Mouse (Mus musculus): ENCODE measurements around the gene Ints11. TPM values are rescaled to one million over a fixed set of nuclear protein-coding genes. Genes with fewer than 3 reads are reported as not detected.

Ints11 gene
- polyA plus RNA-seq, 1 experiment from 2014 or later, result 96.2 TPM

GRCm38 (mm10) chr4:155895826-155896225 is 26.5 kb downstream of the Ints11 start:
- Histone ChIP-seq H3K27me3 (no peaks in the 10 kb centered on the region), H3K9me3 (replicated peaks) (no peaks in the 10 kb centered on the region), H3K27ac (no peak overlapping the region), H3K4me1 (peaks cover 38% of the 10 kb centered on the region), H3K36me3 (ENCODE audit: poor library complexity, severe bottlenecking) (peaks cover 46% of the 10 kb centered on the region), H3K4me2 (peak overlapping the region; percentile 99), H3K9ac (no peak overlapping the region), H3K4me3 (0 out of 2 replicates have a peak overlapping the region, but pooled peaks have one; percentile 96)
- WGBS, result 98% methylated on average over 4 of the region's 4 CpGs
- no peak for ATAC-seq

- 95% methylated on average over 12 of the region's 12 CpGs for WGBS
Measured at GRCm38 (mm10) chr4:155896461-155896860, 27.1 kb downstream of the Ints11 start.

GRCm38 (mm10) chr4:155898318-155898717 is 29.0 kb downstream of the Ints11 start:
- no peak for ATAC-seq
- no peak overlapping the region for H3K4me3 ChIP-seq
- H3K4me2 ChIP-seq, result no peak overlapping the region
- H3K4me1 ChIP-seq, result peaks cover 25% of the 10 kb centered on the region
- WGBS, result 96% methylated on average over 2 of the region's 2 CpGs
- H3K9me3 ChIP-seq (replicated peaks), result no peaks in the 10 kb centered on the region
- H3K36me3 ChIP-seq (ENCODE audit: poor library complexity, severe bottlenecking), result peaks cover 71% of the 10 kb centered on the region
- H3K9ac ChIP-seq, result no peak overlapping the region
- H3K27ac ChIP-seq, result no peak overlapping the region
- no peaks in the 10 kb centered on the region for H3K27me3 ChIP-seq

More at GRCm38 (mm10) chr4:155896461-155896860, 27.1 kb downstream of the Ints11 start:
- Histone ChIP-seq H3K4me2 (no peak overlapping the region), H3K27ac (no peak overlapping the region), H3K9me3 (replicated peaks) (no peaks in the 10 kb centered on the region), H3K4me3 (no peak overlapping the region), H3K27me3 (no peaks in the 10 kb centered on the region), H3K9ac (no peak overlapping the region), H3K36me3 (ENCODE audit: poor library complexity, severe bottlenecking) (peaks cover 53% of the 10 kb centered on the region), H3K4me1 (peaks cover 33% of the 10 kb centered on the region)
- ATAC-seq, result no peak

- 95% methylated on average over 7 of the region's 7 CpGs for WGBS
- H3K9me3 ChIP-seq (replicated peaks), result no peaks in the 10 kb centered on the region
Measured at GRCm38 (mm10) chr4:155899355-155899754, 30.0 kb downstream of the Ints11 start.

GRCm38 (mm10) chr4:155901205-155901604 is 31.9 kb downstream of the Ints11 start:
- WGBS, result 87% methylated on average over 3 of the region's 3 CpGs
- Histone ChIP-seq H3K9ac (no peak overlapping the region), H3K27ac (no peak overlapping the region), H3K27me3 (no peaks in the 10 kb centered on the region), H3K36me3 (ENCODE audit: poor library complexity, severe bottlenecking) (peaks cover 95% of the 10 kb centered on the region), H3K9me3 (replicated peaks) (no peaks in the 10 kb centered on the region), H3K4me2 (no peak overlapping the region), H3K4me3 (no peak overlapping the region), H3K4me1 (no peaks in the 10 kb centered on the region)
- no peak for ATAC-seq

More at GRCm38 (mm10) chr4:155899355-155899754, 30.0 kb downstream of the Ints11 start:
- no peak for ATAC-seq
- Histone ChIP-seq H3K4me1 (peaks cover 15% of the 10 kb centered on the region), H3K4me3 (no peak overlapping the region), H3K9ac (no peak overlapping the region), H3K36me3 (ENCODE audit: poor library complexity, severe bottlenecking) (peaks cover 82% of the 10 kb centered on the region), H3K27ac (no peak overlapping the region), H3K4me2 (no peak overlapping the region), H3K27me3 (no peaks in the 10 kb centered on the region)

GRCm38 (mm10) chr4:155903246-155903645 is 33.9 kb downstream of the Ints11 start:
- H3K36me3 ChIP-seq (ENCODE audit: poor library complexity, severe bottlenecking), result peaks cover 95% of the 10 kb centered on the region
- no peak overlapping the region for H3K4me3 ChIP-seq
- H3K27ac ChIP-seq, result no peak overlapping the region
- no peaks in the 10 kb centered on the region for H3K9me3 ChIP-seq (replicated peaks)
- ATAC-seq, result no peak
- H3K4me2 ChIP-seq, result no peak overlapping the region
- no peaks in the 10 kb centered on the region for H3K4me1 ChIP-seq
- no peaks in the 10 kb centered on the region for H3K27me3 ChIP-seq
- WGBS, result 96% methylated on average over 13 of the region's 13 CpGs
- no peak overlapping the region for H3K9ac ChIP-seq

- WGBS, result 92% methylated on average over 13 of the region's 13 CpGs
- H3K36me3 ChIP-seq (ENCODE audit: poor library complexity, severe bottlenecking), result peaks cover 82% of the 10 kb centered on the region
- ATAC-seq, result no peak
Measured at GRCm38 (mm10) chr4:155904318-155905102, 35.2 kb downstream of the Ints11 start.

GRCm38 (mm10) chr4:155905634-155906033 is 36.3 kb downstream of the Ints11 start:
- no peaks in the 10 kb centered on the region for H3K4me1 ChIP-seq
- H3K36me3 ChIP-seq (ENCODE audit: poor library complexity, severe bottlenecking), result peaks cover 71% of the 10 kb centered on the region
- no peaks in the 10 kb centered on the region for H3K9me3 ChIP-seq (replicated peaks)
- ATAC-seq, result no peak; the same call in 1 of the 2 replicates
- no peak overlapping the region for H3K4me2 ChIP-seq
- no peak overlapping the region for H3K4me3 ChIP-seq
- no peaks in the 10 kb centered on the region for H3K27me3 ChIP-seq
- no peak overlapping the region for H3K27ac ChIP-seq
- no peak overlapping the region for H3K9ac ChIP-seq
- 86% methylated on average over 13 of the region's 13 CpGs for WGBS

More at GRCm38 (mm10) chr4:155904318-155905102, 35.2 kb downstream of the Ints11 start:
- H3K9ac ChIP-seq, result no peak overlapping the region
- no peaks in the 10 kb centered on the region for H3K27me3 ChIP-seq
- H3K4me3 ChIP-seq, result no peak overlapping the region
- no peaks in the 10 kb centered on the region for H3K9me3 ChIP-seq (replicated peaks)
- no peak overlapping the region for H3K27ac ChIP-seq
- no peak overlapping the region for H3K4me2 ChIP-seq
- H3K4me1 ChIP-seq, result no peaks in the 10 kb centered on the region

GRCm38 (mm10) chr4:155906125-155906524 is 36.8 kb downstream of the Ints11 start:
- no peaks in the 10 kb centered on the region for H3K4me1 ChIP-seq
- H3K27ac ChIP-seq, result no peak overlapping the region
- no peak overlapping the region for H3K4me3 ChIP-seq
- peaks cover 66% of the 10 kb centered on the region for H3K36me3 ChIP-seq (ENCODE audit: poor library complexity, severe bottlenecking)
- no peaks in the 10 kb centered on the region for H3K9me3 ChIP-seq (replicated peaks)
- no peak overlapping the region for H3K9ac ChIP-seq
- 80% methylated on average over 9 of the region's 9 CpGs for WGBS
- H3K27me3 ChIP-seq, result no peaks in the 10 kb centered on the region
- H3K4me2 ChIP-seq, result no peak overlapping the region
- ATAC-seq, result no peak

GRCm38 (mm10) chr4:155907003-155907402 is 37.7 kb downstream of the Ints11 start:
- Histone ChIP-seq H3K4me3 (no peak overlapping the region), H3K9me3 (replicated peaks) (no peaks in the 10 kb centered on the region), H3K27ac (no peak overlapping the region), H3K4me1 (no peaks in the 10 kb centered on the region), H3K27me3 (no peaks in the 10 kb centered on the region), H3K9ac (no peak overlapping the region), H3K4me2 (no peak overlapping the region), H3K36me3 (ENCODE audit: poor library complexity, severe bottlenecking) (peaks cover 57% of the 10 kb centered on the region)
- ATAC-seq, result no peak
- WGBS, result 88% methylated on average over 11 of the region's 11 CpGs

GRCm38 (mm10) chr4:155908281-155908680 is 38.9 kb downstream of the Ints11 start:
- Histone ChIP-seq H3K27me3 (no peaks in the 10 kb centered on the region), H3K9ac (no peak overlapping the region), H3K4me3 (no peak overlapping the region), H3K4me2 (no peak overlapping the region), H3K4me1 (no peaks in the 10 kb centered on the region), H3K36me3 (ENCODE audit: poor library complexity, severe bottlenecking) (peaks cover 44% of the 10 kb centered on the region), H3K27ac (no peak overlapping the region), H3K9me3 (replicated peaks) (no peaks in the 10 kb centered on the region)
- ATAC-seq, result no peak; the same call in 1 of the 2 replicates
- 82% methylated on average over 7 of the region's 7 CpGs for WGBS

- Histone ChIP-seq H3K9ac (no peak overlapping the region), H3K4me2 (no peak overlapping the region), H3K36me3 (ENCODE audit: poor library complexity, severe bottlenecking) (peaks cover 40% of the 10 kb centered on the region), H3K4me3 (no peak overlapping the region), H3K9me3 (replicated peaks) (no peaks in the 10 kb centered on the region), H3K27ac (no peak overlapping the region), H3K27me3 (no peaks in the 10 kb centered on the region), H3K4me1 (no peaks in the 10 kb centered on the region)
- no peak for ATAC-seq
- 93% methylated on average over 4 of the region's 4 CpGs for WGBS
Measured at GRCm38 (mm10) chr4:155908751-155909150, 39.4 kb downstream of the Ints11 start.

Measured in forebrain, embryonic 13.5 days (tissue).